Mouse (Mus musculus) cortical plate, adult 2 months (tissue): ENCODE measurements at regions not wholly inside any gene's neighbourhood (a gene's known extent, or its start where the extent isn't known, plus 50 kb on each side); places are given as distances from the start of the nearest gene placed in this dataset.

Experiments used
- CTCF ChIP-seq: fragments of 200-500 bp; IDR thresholded peaks from 2 replicates; pipeline ENCODE4 v1.5.1; 2011; ENCODE audit warnings: mild to moderate bottlenecking, control low read depth, low read length; ENCODE audit not compliant: insufficient read depth; ENCODE audit errors: extremely low read depth
- POLR2A ChIP-seq: fragments of 200-500 bp; IDR thresholded peaks from 2 replicates; pipeline ENCODE4 v1.6.1; 2011; ENCODE audit warnings: mild to moderate bottlenecking, low read length, control low read depth; ENCODE audit not compliant: insufficient read depth; ENCODE audit errors: extremely low read depth

DNA sequence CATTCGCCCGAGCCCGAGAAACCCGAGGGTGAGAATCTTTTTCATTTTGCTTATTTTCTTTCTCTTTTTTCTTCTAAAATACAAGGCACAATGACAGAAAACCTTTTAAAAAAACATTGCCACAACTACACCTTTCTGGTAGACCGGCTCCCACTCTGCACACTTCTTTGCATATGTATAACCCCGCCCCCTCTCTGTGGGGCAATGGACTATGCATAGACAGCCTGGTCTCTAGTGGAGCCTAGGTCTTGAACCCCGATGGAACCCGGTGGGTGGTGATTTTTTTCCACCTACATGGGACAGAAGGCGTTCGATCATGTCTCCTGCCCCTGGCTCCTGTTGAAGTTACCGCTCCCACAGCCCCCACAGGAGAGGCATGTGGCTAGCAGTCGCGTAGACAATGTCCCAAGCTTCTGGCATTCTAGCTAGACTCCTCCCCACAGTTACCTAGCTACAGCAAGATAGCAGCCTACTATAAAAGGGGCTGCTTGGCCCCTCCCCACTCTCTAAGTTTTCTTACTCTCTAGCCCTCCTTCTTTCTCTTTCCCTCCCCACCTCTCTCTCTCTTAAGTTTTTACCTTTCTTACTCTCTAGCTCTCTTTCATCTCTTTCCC lies 183.6 kb downstream of the 9530068E07Rik start:
- no peak for TF ChIP-seq CTCF
- TF ChIP-seq POLR2A, result no peak
